Mouse (Mus musculus) stomach, postnatal 0 days (tissue): ENCODE measurements around the gene Pitpna.

ENCODE experiments used
- CTCF ChIP-seq: IDR thresholded peaks from 2 replicates; pipeline ENCODE4 v1.5.1; 2016; ENCODE audit warnings: antibody characterized with exemption, low read depth, mild to moderate bottlenecking, moderate library complexity
- EP300 ChIP-seq: optimal IDR thresholded peaks from 2 replicates; pipeline ENCODE3; 2016; ENCODE audit warnings: antibody characterized with exemption

GRCm38 (mm10) chr11:75571126-75571990 lies 16.5 kb upstream of the Pitpna start:
- TF ChIP-seq CTCF, result no peak
- TF ChIP-seq EP300, result no peak
